Comparison of ENCODE assay signal across 18 mouse cellular contexts in genomic region chr10:67585873-67586610, GRCm38 (mm10). TPM values are rescaled to one million over a fixed set of nuclear protein-coding genes. Genes with fewer than 3 reads are reported as not detected.
DNase-seq lines count a peak whose midpoint lies in the region; ATAC-seq and TF ChIP-seq lines count a peak whose summit lies in the region.
"Had no signal": no experiment of that assay in that cellular context is flagged by ENCODE, and none has a peak within 500 bp of the region (broad histone marks: within the 10 kb centered on the region; RNA-seq: fewer than 3 reads in every experiment).

No protein-coding gene starts in this region.

- H3K4me3 ChIP-seq in heart, adult 2 months = no peak overlapping the region
- H3K4me3 ChIP-seq: gastrocnemius, adult 2 months; limb, embryonic 13.5 days had no signal

- TF ChIP-seq POLR2A in heart, adult 2 months (IDR thresholded peaks at IDR 0.05; ENCODE audit: insufficient read depth, low read depth, low read length) = no peak

- no peaks in the 10 kb centered on the region for H3K4me1 ChIP-seq in heart, adult 2 months (ENCODE audit: control insufficient read depth, insufficient read depth, low read length)
- H3K4me1 ChIP-seq: limb, embryonic 13.5 days had no signal

- DNase-seq in spleen, adult 18-20 months = peak; percentile 37 to 46
- DNase-seq in spleen, postnatal 14 days (ENCODE audit: low spot score in 2 of 2) = no peak
- peak; percentile 43 to 65 for DNase-seq in thymus, postnatal 36 days
- no peak for DNase-seq in kidney, adult 8-10 months
- no peak for DNase-seq in cerebellum, adult 11-12 months
- DNase-seq in heart, adult 2 months = no peak
- DNase-seq: adrenal gland, postnatal 14 days; cerebellum, adult 9-10 months; gastrocnemius, adult 2 months; heart, postnatal 4 days; lung, postnatal 10 days; retina, postnatal 1 day had no signal

- H3K9ac ChIP-seq in heart, adult 2 months (ENCODE audit: low read depth, low read length) = no peak overlapping the region
- H3K9ac ChIP-seq: limb, embryonic 13.5 days; liver, embryonic 14.5 days had no signal

- H3K79me2 ChIP-seq in heart, adult 2 months (replicated peaks; ENCODE audit: control insufficient read depth, insufficient read depth, low read length) = no peaks in the 10 kb centered on the region

- no peak for TF ChIP-seq CTCF in heart, adult 2 months (IDR thresholded peaks at IDR 0.05)

- no peaks in the 10 kb centered on the region for H3K27me3 ChIP-seq in heart, adult 2 months (ENCODE audit: control insufficient read depth, insufficient read depth, low read length)
- H3K27me3 ChIP-seq: CH12.LX; limb, embryonic 13.5 days had no signal

- ATAC-seq in activated CD4-positive, CD25-positive, alpha-beta regulatory T cell, adult 4 months = peak; percentile 93
- peak; percentile 76 for ATAC-seq in neutrophil, adult 5-6 weeks (ENCODE audit: extremely low read depth, insufficient number of reproducible peaks, low FRiP score, poor library complexity, severe bottlenecking)
- ATAC-seq: hindbrain, postnatal 0 days had no signal

- no peaks in the 10 kb centered on the region for H3K36me3 ChIP-seq in heart, adult 2 months (ENCODE audit: control insufficient read depth, insufficient read depth, low read length)
- H3K36me3 ChIP-seq: limb, embryonic 13.5 days had no signal

- WGBS in heart, adult 2 months = 83% methylated on average over 18 of the region's 18 CpGs

- no peak for TF ChIP-seq EP300 in heart, adult 2 months (IDR thresholded peaks at IDR 0.05; ENCODE audit: insufficient read depth, low read depth, low read length)

- intact Hi-C loops in heart, adult 2 months (cut with DNase I) = no loop called here

- no peak overlapping the region for H3K27ac ChIP-seq in heart, adult 2 months
- H3K27ac ChIP-seq: gastrocnemius, adult 2 months; hindbrain, postnatal 0 days; limb, embryonic 13.5 days; liver, embryonic 14.5 days had no signal

RNA-seq across cellular contexts. Expression of gene Ado, which starts 37.3 kb away (rescaled TPM):
- 10 to 100 TPM; 40.3 to 43.7 TPM for polyA plus RNA-seq in activated CD4-positive, CD25-positive, alpha-beta regulatory T cell, adult 4 months (2017; shearing (Covaris generic))
- 12.9 and 15.0 TPM in 2 replicates for total RNA-seq in neutrophil, adult 5-6 weeks (2017)
- 10 to 100 TPM; 17.3 to 17.7 TPM for total RNA-seq in heart, adult 2 months (2021)
- polyA plus RNA-seq in heart, adult 2 months (2012; rRNA removed) = 6.3 and 9.6 TPM in 2 replicates

RNA-seq across cellular contexts. Expression of gene Egr2, which starts 50.8 kb away (rescaled TPM):
- polyA plus RNA-seq in activated CD4-positive, CD25-positive, alpha-beta regulatory T cell, adult 4 months (2017; shearing (Covaris generic)) = 10 to 100 TPM; 42.3 to 58.3 TPM
- 2.6 and 3.2 TPM in 2 replicates for total RNA-seq in neutrophil, adult 5-6 weeks (2017)
- total RNA-seq in heart, adult 2 months (2021) = under 1 TPM; 0.32 to 0.84 TPM
- 2.7 and 2.8 TPM in 2 replicates for polyA plus RNA-seq in heart, adult 2 months (2012; rRNA removed)

Comparison
In these comparisons a context has a peak if more than half of its experiments do, and no peak if none do; other contexts are left out.
1. DNase-seq: peak in spleen, adult 18-20 months (2 of 2) and thymus, postnatal 36 days (2 of 2); none in spleen, postnatal 14 days (0 of 2), kidney, adult 8-10 months (0 of 2), cerebellum, adult 11-12 months (single experiment) and heart, adult 2 months (0 of 2).